Mouse (Mus musculus): ENCODE measurements around the gene Slc35d2. TPM values are rescaled to one million over a fixed set of nuclear protein-coding genes. Genes with fewer than 3 reads are reported as not detected.
A peak's percentile ranks its signal among the peaks of the same experiment; 100 is the strongest.

Slc35d2 gene
- polyA plus RNA-seq, 1 experiment from 2014 or later: 12.6 TPM

GRCm38 (mm10) chr13:64107105-64107504, 22.1 kb downstream of the Slc35d2 start:
- no peak overlapping the region for H3K4me3 ChIP-seq (ENCODE audit: low read depth, low read length)
- 0 out of 2 replicates have a peak, but pooled peaks cover 4% of the 10 kb centered on the region for H3K4me1 ChIP-seq (replicated peaks; ENCODE audit: control insufficient read depth, insufficient read depth, low read length)
- no peaks in the 10 kb centered on the region for H3K27me3 ChIP-seq (replicated peaks; ENCODE audit: control insufficient read depth, insufficient read depth, low read length)
- H3K36me3 ChIP-seq (ENCODE audit: control insufficient read depth, insufficient read depth): 0 out of 2 replicates have a peak, but pooled peaks cover 5% of the 10 kb centered on the region
- no peak for ATAC-seq
- 61% methylated on average over 3 of the region's 3 CpGs for WGBS
- no peak overlapping the region for H3K4me2 ChIP-seq (replicated peaks; ENCODE audit: low read depth)
- H3K27ac ChIP-seq (ENCODE audit: low read depth, low read length): no peak overlapping the region
- no peaks in the 10 kb centered on the region for H3K9me3 ChIP-seq (ENCODE audit: control insufficient read depth)
- no peak for TF ChIP-seq CTCF (IDR thresholded peaks at IDR 0.05; ENCODE audit: low read depth)
- no peak overlapping the region for H3K9ac ChIP-seq (ENCODE audit: low read depth, low read length)

GRCm38 (mm10) chr13:64105690-64106089, 23.5 kb downstream of the Slc35d2 start:
- peak; percentile 91 for ATAC-seq
- Histone ChIP-seq H3K9ac (ENCODE audit: low read depth, low read length) (no peak overlapping the region), H3K4me1 (replicated peaks; ENCODE audit: control insufficient read depth, insufficient read depth, low read length) (0 out of 2 replicates have a peak, but pooled peaks cover 4% of the 10 kb centered on the region), H3K9me3 (ENCODE audit: control insufficient read depth) (no peaks in the 10 kb centered on the region), H3K4me2 (replicated peaks; ENCODE audit: low read depth) (no peak overlapping the region), H3K36me3 (ENCODE audit: control insufficient read depth, insufficient read depth) (0 out of 2 replicates have a peak, but pooled peaks cover 4% of the 10 kb centered on the region), H3K4me3 (ENCODE audit: low read depth, low read length) (no peak overlapping the region), H3K27ac (ENCODE audit: low read depth, low read length) (no peak overlapping the region), H3K27me3 (replicated peaks; ENCODE audit: control insufficient read depth, insufficient read depth, low read length) (no peaks in the 10 kb centered on the region)
- 29% methylated on average over 3 of the region's 3 CpGs for WGBS
- TF ChIP-seq CTCF (IDR thresholded peaks at IDR 0.05; ENCODE audit: low read depth): no peak

DNA sequence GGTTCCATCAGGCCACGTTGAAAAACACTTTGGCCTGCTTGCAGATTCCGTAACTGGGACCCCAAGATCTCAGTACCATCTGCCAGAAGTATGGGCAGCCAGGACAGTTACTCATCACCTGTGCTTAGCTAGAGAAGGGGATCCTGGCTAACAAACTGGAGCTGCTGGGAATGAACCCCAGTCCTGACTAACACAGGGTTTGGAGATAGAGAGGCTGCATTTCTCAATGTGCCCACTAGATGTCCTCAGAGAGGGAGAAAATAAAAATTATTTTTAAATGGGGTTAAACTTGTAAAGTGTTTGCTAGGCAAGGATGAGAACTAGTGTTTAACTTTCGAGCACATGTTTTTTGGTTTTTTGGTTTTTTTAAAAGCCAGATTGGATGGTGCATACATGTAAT, 29.0 kb downstream of the Slc35d2 start:
- WGBS: 64% methylated on average over 3 of the region's 3 CpGs
- Histone ChIP-seq H3K27ac (ENCODE audit: low read depth, low read length) (no peak overlapping the region), H3K27me3 (replicated peaks; ENCODE audit: control insufficient read depth, insufficient read depth, low read length) (no peaks in the 10 kb centered on the region), H3K4me2 (replicated peaks; ENCODE audit: low read depth) (no peak overlapping the region), H3K4me3 (ENCODE audit: low read depth, low read length) (no peak overlapping the region), H3K9me3 (ENCODE audit: control insufficient read depth) (no peaks in the 10 kb centered on the region), H3K9ac (ENCODE audit: low read depth, low read length) (no peak overlapping the region), H3K4me1 (replicated peaks; ENCODE audit: control insufficient read depth, insufficient read depth, low read length) (no peaks in the 10 kb centered on the region), H3K36me3 (ENCODE audit: control insufficient read depth, insufficient read depth) (0 out of 2 replicates have a peak, but pooled peaks cover 3% of the 10 kb centered on the region)
- no peak for ATAC-seq
- TF ChIP-seq CTCF (IDR thresholded peaks at IDR 0.05; ENCODE audit: low read depth): peak; percentile 74

- Histone ChIP-seq H3K36me3 (ENCODE audit: control insufficient read depth, insufficient read depth) (0 out of 2 replicates have a peak, but pooled peaks cover 3% of the 10 kb centered on the region), H3K9ac (ENCODE audit: low read depth, low read length) (no peak overlapping the region), H3K4me1 (replicated peaks; ENCODE audit: control insufficient read depth, insufficient read depth, low read length) (no peaks in the 10 kb centered on the region), H3K4me2 (replicated peaks; ENCODE audit: low read depth) (no peak overlapping the region), H3K27ac (ENCODE audit: low read depth, low read length) (no peak overlapping the region), H3K9me3 (ENCODE audit: control insufficient read depth) (no peaks in the 10 kb centered on the region), H3K27me3 (replicated peaks; ENCODE audit: control insufficient read depth, insufficient read depth, low read length) (no peaks in the 10 kb centered on the region), H3K4me3 (ENCODE audit: low read depth, low read length) (no peak overlapping the region)
- 76% methylated on average over 9 of the region's 9 CpGs for WGBS
- ATAC-seq: no peak
- peak; percentile 67 for TF ChIP-seq CTCF (IDR thresholded peaks at IDR 0.05; ENCODE audit: low read depth)
Measured at GRCm38 (mm10) chr13:64098992-64099391, 30.2 kb downstream of the Slc35d2 start.

- 0% methylated on average over 1 of the region's 1 CpGs for WGBS
- peak; percentile 91 for TF ChIP-seq CTCF (IDR thresholded peaks at IDR 0.05; ENCODE audit: low read depth)
- Histone ChIP-seq H3K27me3 (replicated peaks; ENCODE audit: control insufficient read depth, insufficient read depth, low read length) (no peaks in the 10 kb centered on the region), H3K36me3 (ENCODE audit: control insufficient read depth, insufficient read depth) (no peaks in the 10 kb centered on the region), H3K9ac (ENCODE audit: low read depth, low read length) (no peak overlapping the region), H3K4me1 (replicated peaks; ENCODE audit: control insufficient read depth, insufficient read depth, low read length) (no peaks in the 10 kb centered on the region), H3K27ac (ENCODE audit: low read depth, low read length) (no peak overlapping the region), H3K4me3 (ENCODE audit: low read depth, low read length) (no peak overlapping the region), H3K9me3 (ENCODE audit: control insufficient read depth) (no peaks in the 10 kb centered on the region), H3K4me2 (replicated peaks; ENCODE audit: low read depth) (no peak overlapping the region)
- no peak for ATAC-seq
Measured at GRCm38 (mm10) chr13:64093341-64093740, 35.8 kb downstream of the Slc35d2 start.

DNA sequence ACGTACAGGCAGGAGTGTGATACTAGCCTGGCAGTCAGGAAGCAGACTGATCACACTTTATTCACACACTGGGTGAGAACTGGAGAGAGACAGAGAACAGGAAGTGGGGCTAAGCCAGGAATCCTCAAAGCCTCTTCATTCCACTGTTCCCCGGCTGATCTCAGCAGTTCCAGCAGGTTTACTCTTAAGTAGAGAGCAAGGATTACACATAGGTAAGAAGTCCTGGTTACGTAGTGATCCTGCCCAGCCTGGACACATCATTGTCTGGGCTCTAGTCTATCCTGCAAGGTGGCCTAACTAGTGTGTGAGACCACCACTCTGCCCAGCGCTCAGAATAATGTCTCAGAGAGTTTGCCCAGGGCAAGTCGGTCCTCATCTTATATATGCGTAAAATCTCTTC, 36.4 kb downstream of the Slc35d2 start:
- H3K27ac ChIP-seq (ENCODE audit: low read depth, low read length): no peak overlapping the region
- no peaks in the 10 kb centered on the region for H3K36me3 ChIP-seq (ENCODE audit: control insufficient read depth, insufficient read depth)
- no peak overlapping the region for H3K4me2 ChIP-seq (replicated peaks; ENCODE audit: low read depth)
- no peak for TF ChIP-seq CTCF (IDR thresholded peaks at IDR 0.05; ENCODE audit: low read depth)
- H3K27me3 ChIP-seq (replicated peaks; ENCODE audit: control insufficient read depth, insufficient read depth, low read length): no peaks in the 10 kb centered on the region
- H3K9ac ChIP-seq (ENCODE audit: low read depth, low read length): no peak overlapping the region
- H3K4me3 ChIP-seq (ENCODE audit: low read depth, low read length): no peak overlapping the region
- no peak for ATAC-seq
- no peaks in the 10 kb centered on the region for H3K9me3 ChIP-seq (ENCODE audit: control insufficient read depth)
- no peaks in the 10 kb centered on the region for H3K4me1 ChIP-seq (replicated peaks; ENCODE audit: control insufficient read depth, insufficient read depth, low read length)
- WGBS: 64% methylated on average over 6 of the region's 6 CpGs

GRCm38 (mm10) chr13:64092141-64092540, 37.0 kb downstream of the Slc35d2 start:
- no peak overlapping the region for H3K9ac ChIP-seq (ENCODE audit: low read depth, low read length)

More at GRCm38 (mm10) chr13:64092141-64092540, 37.0 kb downstream of the Slc35d2 start:
- ATAC-seq: no peak
- no peak overlapping the region for H3K27ac ChIP-seq (ENCODE audit: low read depth, low read length)
- H3K27me3 ChIP-seq (replicated peaks; ENCODE audit: control insufficient read depth, insufficient read depth, low read length): no peaks in the 10 kb centered on the region
- no peak for TF ChIP-seq CTCF (IDR thresholded peaks at IDR 0.05; ENCODE audit: low read depth)
- no peak overlapping the region for H3K4me3 ChIP-seq (ENCODE audit: low read depth, low read length)
- H3K4me1 ChIP-seq (replicated peaks; ENCODE audit: control insufficient read depth, insufficient read depth, low read length): no peaks in the 10 kb centered on the region
- no peaks in the 10 kb centered on the region for H3K36me3 ChIP-seq (ENCODE audit: control insufficient read depth, insufficient read depth)
- no peak overlapping the region for H3K4me2 ChIP-seq (replicated peaks; ENCODE audit: low read depth)
- no peaks in the 10 kb centered on the region for H3K9me3 ChIP-seq (ENCODE audit: control insufficient read depth)
- 70% methylated on average over 3 of the region's 3 CpGs for WGBS

Measured in intestine, postnatal 0 days (tissue).